Mouse (Mus musculus): ENCODE results near the gene Mapk12.

Gene Mapk12

GRCm38 (mm10) chr15:89137378-89138045, 3.0 kb downstream of the Mapk12 start:
- no peak for DNase-seq

DNA sequence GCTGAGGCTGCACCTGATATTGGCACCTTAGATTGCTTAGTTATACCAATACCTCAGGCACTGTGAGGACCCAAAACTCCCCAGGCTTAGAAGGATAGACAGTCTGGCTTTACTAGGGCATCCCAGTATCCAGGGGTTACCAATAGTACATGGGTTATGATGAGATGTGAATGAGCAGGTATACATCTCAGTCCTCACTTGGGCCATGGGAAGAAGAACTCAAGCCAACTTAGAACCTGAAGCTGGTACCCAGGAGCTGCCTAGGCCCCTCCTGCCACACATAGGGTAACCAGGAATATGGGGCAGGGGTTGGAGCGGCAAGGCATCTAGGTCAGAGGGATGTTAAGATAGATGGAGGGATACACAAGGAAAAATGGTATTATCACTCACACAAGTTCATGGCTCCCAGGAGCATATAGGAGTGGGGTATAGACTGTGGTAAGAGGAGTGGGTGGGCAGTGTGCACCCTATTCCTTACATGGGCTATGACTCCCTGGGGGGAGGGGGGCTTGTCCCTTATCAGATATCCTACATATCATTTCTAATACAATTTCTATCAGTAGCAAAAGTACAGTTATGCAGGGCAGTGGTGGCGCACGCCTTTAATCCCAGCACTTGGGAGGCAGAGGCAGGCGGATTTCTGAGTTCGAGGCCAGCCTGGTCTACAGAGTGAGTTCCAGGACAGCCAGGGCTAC, 3.9 kb downstream of the Mapk12 start:
- no peak for DNase-seq

DNA sequence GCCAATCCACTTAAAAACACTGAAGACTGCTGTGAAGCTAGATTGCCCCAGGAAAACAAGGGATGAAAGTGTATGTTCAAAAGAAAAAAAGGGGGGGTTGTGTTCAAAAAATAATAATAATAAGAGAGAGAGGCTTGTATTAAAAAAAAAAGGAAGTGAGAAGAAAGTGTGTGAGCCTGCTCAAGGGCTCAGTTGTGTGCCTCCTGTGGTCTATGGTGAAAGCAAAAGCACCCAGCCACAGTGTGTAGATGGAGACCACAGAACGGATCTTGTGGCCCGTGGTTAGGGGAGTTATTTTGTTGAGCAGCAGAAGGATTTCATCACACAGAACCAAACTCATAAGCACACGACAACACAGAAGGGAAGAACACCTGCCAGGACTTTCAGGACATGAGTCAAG, 9.2 kb downstream of the Mapk12 start:
- peak; percentile 85 to 90 for DNase-seq

GRCm38 (mm10) chr15:89130245-89130644, 10.3 kb downstream of the Mapk12 start:
- DNase-seq, result no peak

DNA sequence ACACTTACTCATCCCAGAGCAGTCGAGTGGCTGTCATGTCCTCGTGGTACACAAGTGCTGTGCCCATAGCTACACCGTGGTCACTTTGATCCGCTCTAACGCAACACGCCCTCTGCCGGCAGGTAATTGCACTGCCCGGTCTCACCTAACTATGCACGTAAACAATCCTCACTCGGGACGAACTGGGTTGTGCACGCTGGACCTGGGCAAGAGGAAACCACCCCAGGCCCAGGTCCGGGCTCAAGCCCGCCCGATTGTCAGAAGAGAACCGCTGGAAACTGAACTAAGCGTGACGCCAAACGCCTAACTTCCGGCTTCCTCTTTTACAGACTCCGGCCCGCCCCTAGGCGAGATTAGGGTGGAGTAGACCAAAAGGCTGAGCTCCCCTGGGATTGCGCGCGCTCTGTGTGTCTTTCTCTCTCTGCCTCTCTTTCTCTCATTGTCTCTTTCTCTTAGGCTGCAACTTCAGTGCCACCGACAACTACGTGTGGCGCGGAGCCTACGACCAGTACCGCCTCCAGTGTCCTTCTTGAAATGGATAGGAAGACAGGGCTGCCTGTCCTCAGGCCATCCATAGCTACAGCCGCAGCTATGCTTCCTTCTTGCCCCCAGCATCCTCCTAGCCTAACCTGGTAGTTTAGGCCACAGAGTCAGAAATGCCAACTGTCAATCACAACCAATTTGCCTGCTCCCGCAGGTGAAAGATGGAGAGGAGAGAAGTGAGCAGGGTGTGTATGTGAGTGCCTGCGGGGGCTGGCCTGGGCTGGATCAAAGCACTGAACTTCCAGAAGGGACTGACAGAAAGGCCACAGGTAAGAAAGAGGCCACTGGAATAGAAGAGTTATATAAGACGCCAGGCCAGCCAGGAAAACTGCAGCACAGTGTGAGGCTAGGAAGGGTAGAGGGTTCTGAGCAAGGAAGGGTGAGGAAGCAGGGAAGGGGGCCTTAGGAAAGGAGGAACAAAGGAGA, 11.8 kb downstream of the Mapk12 start, which contains the start of gene Hdac10:
TSS of gene Hdac10 (minus strand) at position 319 of the 969 bp plus-strand sequence.
- peak; percentile 90 to 91 for DNase-seq

GRCm38 (mm10) chr15:89127364-89127940, 13.1 kb downstream of the Mapk12 start:
- no peak for DNase-seq

GRCm38 (mm10) chr15:89126622-89127021, 13.9 kb downstream of the Mapk12 start:
- no peak for DNase-seq

DNA sequence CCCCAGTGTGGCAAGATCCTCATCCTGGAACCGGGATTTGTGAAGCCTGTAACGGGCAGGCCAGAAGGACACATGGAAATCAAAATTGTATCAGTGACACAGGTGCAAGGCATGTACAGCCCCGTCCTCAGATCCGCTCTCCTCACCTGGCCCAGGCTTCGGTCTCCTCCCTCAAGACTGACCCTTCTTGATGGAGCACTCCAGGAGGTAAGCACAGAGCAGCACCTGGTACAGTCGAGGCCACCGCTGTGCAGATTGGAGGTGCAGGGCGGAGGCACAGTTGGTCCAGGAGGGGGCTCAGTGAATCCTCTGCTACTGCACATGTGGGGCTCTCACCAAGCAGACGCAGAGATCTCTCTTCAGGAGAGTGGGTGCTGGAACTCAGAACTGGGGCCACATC, 15.2 kb downstream of the Mapk12 start:
- no peak for DNase-seq

- no peak for DNase-seq
These were observed 16.2 kb downstream of the Mapk12 start for GRCm38 (mm10) chr15:89124312-89124711.

DNA sequence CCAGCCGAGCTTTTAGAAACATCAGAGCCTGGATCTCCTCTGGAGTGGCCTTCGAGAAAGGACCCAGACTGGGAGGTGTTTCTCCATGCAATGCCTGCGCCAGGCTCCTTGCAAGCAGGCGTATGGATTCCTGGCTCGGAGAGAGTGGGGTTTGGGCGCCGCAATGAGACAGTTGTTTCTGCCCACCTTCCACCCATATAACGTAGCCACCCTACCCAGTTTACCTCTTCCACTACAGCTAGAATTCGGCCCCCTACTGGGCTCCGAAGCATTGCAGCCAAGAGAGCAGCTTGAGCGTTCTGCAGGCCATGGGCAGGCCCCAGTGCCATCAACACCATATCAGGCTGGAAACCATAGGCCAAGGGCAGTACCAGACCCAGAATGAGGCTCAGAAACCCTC, 16.9 kb downstream of the Mapk12 start:
- no peak for DNase-seq

DNA sequence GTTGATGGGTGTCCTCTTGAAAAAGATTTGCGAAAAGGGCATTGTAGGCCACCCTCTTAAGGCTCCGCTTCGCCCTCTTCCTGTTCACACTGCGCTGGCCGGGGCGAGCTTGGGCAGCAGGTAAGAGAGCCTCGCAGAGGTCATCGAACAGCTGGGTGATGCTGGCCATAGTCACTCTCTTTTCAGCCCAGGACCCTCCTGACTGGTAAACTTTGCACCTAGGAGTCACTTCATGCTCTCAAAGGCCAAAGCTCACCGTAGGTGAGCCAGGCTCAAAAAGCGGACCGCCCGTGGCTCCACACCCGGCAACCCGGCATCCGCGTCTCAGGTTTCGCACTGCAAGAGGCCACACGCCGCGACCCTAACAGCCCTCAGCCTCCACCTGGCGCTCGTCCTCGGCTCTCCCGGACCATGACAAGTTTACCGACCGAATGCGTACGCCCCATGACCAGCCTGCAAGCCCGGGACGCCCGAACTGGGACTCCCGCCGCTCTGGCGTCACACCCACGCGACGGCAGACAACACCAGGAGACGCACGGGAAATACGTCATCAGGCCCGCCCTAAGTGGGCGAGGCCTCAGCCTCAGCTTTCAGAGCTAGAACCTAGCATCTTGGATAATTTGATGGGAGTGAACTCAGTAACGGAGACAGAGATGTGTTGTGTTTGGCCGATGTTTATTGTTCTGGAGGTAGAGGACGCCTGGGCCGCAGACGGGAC, 17.7 kb downstream of the Mapk12 start, which contains the start of gene Tubgcp6:
TSS of gene Tubgcp6 (minus strand) at position 464 of the 718 bp plus-strand sequence.
- DNase-seq, result peak; percentile 97 to 98

DNA sequence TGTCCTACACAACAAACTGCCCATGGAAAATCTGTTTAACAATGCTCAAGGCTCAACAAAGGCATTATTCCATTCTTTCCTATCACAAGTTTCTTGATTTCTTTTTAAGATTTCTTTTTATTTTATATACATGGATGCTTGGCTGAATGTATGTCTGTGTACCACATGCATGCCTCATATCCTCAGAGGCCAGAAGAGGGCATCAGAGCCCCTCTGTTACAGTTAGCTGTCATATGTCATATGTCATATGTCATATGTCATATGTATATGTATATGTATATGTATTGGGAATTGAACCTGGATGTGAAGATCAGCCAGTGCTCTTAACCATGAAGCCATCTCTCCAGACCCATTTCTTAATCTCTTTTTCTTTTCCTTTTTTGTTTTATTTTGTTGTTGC, 22.5 kb downstream of the Mapk12 start:
- DNase-seq, result peak; percentile 65 to 70

GRCm38 (mm10) chr15:89110147-89110546, 30.4 kb downstream of the Mapk12 start:
- DNase-seq, result no peak

- DNase-seq, result no peak
These were observed 33.5 kb downstream of the Mapk12 start for GRCm38 (mm10) chr15:89106976-89107375.

DNA sequence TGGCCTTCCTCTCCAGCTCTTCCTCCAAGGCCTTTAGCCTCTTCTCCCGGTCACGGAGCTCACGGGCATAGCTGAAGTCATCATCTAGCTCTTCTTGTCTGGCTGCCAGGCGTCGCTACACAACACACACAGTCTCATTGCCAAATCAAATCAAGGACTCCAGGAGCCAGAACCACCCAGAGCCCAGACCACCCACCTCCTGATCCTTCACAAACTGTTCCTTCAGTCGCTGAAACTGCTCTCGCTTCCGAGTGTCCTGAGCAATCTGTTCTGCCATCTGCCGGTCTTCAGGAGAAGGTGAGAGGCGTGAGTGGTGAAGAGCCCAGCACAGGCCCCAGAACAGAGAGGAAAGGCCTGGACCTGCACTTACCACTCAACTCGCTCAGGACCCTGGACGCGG, 34.4 kb downstream of the Mapk12 start:
- no peak for DNase-seq

DNA sequence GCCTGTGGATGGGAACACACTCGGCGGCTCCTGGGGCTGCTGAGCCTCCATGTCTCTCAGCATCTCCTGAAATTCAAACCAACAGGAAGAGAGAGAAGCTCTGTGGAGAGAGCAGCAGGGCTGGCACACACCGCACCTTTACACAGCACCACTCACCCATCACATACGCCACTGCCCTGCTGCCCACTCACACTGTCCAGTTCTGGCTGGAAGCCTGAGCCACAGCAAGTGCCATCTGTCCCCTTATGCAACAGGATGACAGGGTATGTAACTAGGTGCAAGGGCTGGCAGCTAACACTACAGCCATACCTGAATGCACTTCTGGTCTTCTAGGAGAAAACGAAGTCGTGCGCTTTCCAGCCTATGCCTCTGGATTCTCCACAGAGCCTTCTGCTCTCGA, 36.1 kb downstream of the Mapk12 start:
- no peak for DNase-seq

DNA sequence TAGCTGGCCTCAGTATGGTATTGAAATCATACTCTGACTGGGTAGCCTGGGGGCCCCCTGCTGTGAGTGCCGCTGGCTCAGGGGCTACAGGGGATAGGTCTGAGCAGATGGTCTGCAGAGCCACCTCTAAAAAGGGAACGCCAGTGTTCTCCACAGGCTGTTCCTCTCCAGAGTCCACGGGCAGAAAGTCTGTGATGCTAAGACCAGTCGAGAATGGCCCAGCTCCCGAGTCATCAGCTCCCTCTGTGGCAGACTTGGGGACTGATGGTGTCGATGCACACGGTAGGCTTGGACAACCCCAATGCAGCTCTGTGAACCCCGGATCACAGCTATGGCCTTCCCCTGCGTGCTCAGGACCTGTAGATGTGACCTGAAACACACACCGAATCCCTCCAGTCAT, 36.6 kb downstream of the Mapk12 start:
- no peak for DNase-seq

GRCm38 (mm10) chr15:89102646-89103045, 37.9 kb downstream of the Mapk12 start:
- DNase-seq, result no peak

DNA sequence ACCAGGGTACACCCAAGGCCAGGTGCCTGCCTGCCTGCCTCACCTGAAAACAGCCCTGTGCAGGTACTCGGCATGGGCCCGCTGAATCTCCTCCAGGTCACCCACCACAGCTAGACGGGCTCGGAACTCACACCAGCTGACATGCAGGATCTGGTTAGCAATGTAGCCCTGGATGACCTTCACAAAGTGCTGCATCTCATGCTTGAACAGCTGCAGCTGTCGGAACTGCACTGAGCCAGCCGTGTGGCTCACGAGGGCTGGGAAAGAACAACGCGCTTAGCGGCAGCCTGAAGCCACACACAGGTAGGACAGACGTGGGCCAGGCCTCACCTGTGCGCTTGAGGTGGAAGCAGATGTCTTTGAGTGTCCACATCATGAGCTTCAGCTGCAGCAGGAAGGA, 39.7 kb downstream of the Mapk12 start:
- no peak for DNase-seq

DNA sequence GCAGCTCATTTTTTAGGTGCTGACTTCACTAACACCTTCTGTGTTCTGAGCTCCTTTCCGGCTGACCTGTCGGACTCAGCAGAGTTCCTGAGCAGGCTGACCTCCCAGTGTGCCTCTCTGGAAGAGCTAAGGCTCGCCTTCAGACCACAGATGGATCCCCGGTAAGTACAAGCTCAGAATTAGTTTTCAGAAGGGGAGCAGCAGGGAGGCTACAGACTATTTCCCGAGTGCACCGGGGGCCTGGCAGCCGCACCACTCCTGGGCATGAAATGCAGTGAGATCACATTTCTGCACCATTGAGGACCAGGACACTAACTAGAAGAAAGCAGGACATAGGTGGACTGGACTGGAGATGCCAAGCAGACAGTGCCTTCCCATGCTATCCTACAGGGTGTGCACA, 41.9 kb downstream of the Mapk12 start:
- DNase-seq, result no peak

DNA sequence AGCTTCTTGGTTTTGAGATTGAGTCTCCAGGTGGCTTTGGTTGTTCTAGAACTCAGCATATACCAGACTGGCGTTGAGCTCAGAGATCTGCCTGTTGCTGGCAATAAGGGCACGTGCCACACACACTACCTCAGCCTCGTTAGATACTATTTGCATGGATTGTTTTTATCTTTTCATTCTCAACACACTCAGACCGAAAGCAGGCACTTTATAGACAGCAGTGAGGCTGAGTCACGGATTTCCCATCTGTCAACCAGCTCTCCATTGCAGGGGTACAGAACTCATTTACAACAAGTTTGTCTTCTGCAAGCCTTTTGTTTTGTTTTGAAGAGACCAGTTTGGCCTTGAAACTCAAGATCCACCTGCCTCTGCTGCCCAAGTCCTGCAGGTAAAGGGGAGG, 43.1 kb downstream of the Mapk12 start:
- DNase-seq, result no peak

GRCm38 (mm10) chr15:89092181-89092580, 48.3 kb downstream of the Mapk12 start:
- no peak for DNase-seq
